Mouse (Mus musculus) liver, adult 2 months (tissue): Measurements from ENCODE around the gene Lrrc20.

Source experiments
- CTCF ChIP-seq: fragments of 200-500 bp; IDR thresholded peaks from 2 replicates; pipeline ENCODE4 v1.5.1; 2011; ENCODE audit warnings: low read depth, low read length, control low read depth
- POLR2A ChIP-seq: fragments of 200-500 bp; IDR thresholded peaks from 2 replicates; pipeline ENCODE4 v1.6.1; 2011; ENCODE audit warnings: low read length, control low read depth; ENCODE audit not compliant: insufficient read depth; ENCODE audit errors: extremely low read depth

DNA sequence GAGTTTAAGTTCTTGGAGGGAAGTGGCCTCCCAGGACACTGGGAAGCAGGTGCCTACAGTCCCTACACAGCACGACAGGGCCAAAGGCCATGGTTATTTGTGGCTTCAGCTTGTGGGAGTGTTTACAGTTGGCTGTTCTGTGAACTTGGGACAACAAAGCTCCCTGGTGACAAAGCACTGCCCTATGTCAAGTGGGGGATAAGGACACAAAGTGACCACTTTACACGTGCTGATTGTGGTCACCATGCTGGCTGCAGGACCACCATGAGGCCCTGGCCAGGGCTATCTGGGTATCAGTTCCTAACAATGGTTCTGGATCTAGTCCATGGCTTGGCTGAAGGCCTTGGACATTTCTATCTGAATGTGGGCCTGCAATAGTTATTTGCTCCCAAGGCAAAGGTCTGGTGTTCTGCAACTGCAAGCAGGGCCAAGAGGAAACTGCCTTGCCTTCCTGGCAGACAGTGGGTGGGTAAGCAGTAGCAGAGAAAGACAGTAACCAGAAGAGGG, 49.3 kb upstream of the Lrrc20 start:
- TF ChIP-seq CTCF (no peak), POLR2A (no peak)
